Mouse (Mus musculus) layer of hippocampus, postnatal 10 days (tissue): ENCODE results near the gene Ahcyl2. TPM values are rescaled to one million over a fixed set of nuclear protein-coding genes. Genes with fewer than 3 reads are reported as not detected.
"Not testable (repeated sequence)": the region's sequence is repeated elsewhere in the genome, so short reads cannot be mapped to it uniquely, and the experiment has no call there.

Experiments used
- DNase-seq, 2 experiments: peaks; one replicate each; pipeline ENCODE4 v3.0.0; 2021; ENCODE audit warnings: low spot score in 2 of 2
- long read RNA-seq: library from polyadenylated mRNA; stranded (forward); transcript quantifications from one replicate; pipeline ENCODE4 v2.0.0, GENCODE M21; 2023
- total RNA-seq, 2 experiments: library from RNA; stranded (reverse); gene quantifications; 2 replicates each; pipeline ENCODE4 v1.2.3; 2021

The Ahcyl2 gene
- 100 to 1,000 TPM in 1 of 2 experiments, 10 to 100 TPM in 1; 94.4 to 121 TPM for total RNA-seq
- long read RNA-seq, transcript Ahcyl2-222 (1 exons, 2,146 nt), result major isoform, 5 of 14 reads
- long read RNA-seq, partial matches to known transcripts, result 2 of 14 reads
- long read RNA-seq, other reads (novel, unspliced or antisense), result 7 of 14 reads

DNA sequence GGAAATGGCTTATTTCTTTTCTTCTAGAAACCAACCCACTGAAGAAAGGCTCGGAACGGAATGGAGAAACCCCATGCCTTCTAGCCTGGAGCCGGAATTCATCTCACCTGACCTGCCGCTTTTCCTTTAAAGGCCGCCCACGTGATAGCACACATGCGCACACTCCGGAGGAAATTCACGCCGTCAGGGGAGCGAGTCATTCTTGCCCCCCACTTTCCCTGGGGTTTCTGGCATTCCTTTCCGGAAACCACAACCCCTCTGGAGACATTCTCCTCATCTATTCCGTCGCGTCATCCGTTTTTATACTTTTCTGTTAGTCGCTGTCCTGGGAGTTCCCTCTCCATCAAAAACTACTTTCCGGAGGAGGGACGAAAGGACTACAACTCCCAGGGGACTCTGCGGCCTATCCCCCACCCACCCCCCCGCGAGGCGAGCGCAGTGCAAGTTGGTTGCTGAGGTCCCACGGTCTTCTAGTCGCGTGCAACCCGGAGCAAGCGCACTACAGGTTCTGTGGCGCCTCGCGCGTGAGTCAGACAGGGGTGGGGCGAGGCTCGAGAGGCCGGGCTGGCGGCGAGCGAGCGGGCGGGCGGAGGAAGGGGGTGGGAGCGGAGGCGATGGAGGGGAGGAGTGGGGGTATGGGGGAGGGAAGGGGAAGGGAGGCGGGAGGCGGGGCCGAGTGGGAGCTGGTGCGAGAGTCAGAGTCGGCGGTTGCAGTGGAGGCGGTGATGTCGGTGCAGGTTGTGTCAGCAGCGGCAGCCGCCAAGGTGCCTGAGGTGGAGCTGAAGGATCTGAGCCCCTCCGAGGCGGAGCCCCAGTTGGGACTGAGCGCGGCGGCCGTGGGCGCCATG, at the start of gene Ahcyl2:
Gene Ahcyl2, plus strand, starts transcription at position 199 of the 848 bp plus-strand sequence.
- peak; percentile 91 to 94 for DNase-seq

DNA sequence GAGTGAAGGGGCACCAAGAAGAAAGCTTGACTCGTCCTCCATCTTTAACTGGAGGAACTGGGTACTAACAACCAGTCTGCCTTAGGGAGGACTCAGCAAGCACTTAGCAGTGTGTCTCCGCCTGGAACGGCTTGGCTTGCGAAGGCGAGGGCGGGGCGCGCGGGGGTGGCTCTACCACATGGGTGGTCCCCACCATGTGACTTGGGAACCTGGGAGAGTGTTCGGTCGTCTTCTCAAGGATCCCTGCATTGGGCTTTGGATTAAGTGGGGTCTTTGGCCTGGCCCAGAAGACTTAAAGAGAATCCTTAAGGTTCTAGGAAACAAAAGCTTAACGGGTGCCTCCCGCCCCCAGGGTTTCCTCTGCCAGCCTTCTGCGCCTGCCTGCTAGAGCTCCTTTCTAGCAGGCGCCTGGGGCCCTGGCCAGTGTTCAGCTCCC, 48.9 kb upstream of the Ahcyl2 start:
- peak; percentile 65 to 73 for DNase-seq

DNA sequence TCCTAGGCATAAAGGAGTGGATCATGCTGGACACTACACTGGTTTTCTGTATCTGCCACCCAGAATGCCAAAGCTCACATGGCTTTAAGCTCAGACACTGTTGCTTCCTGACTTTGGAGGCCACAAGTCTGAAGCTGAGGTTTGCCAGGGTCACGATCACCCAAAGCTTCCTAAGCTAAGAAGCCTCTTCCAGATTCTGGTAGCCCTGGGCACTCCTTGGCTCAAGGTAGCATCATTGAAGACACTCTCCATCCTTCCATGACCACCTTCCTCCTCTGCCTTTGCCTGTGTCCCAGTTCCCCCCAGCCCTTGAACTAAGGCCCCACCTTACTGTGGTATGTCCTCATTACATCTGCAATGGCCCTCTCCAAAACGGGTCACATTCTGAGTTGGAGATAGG, 45.9 kb upstream of the Ahcyl2 start:
- no peak for DNase-seq

DNA sequence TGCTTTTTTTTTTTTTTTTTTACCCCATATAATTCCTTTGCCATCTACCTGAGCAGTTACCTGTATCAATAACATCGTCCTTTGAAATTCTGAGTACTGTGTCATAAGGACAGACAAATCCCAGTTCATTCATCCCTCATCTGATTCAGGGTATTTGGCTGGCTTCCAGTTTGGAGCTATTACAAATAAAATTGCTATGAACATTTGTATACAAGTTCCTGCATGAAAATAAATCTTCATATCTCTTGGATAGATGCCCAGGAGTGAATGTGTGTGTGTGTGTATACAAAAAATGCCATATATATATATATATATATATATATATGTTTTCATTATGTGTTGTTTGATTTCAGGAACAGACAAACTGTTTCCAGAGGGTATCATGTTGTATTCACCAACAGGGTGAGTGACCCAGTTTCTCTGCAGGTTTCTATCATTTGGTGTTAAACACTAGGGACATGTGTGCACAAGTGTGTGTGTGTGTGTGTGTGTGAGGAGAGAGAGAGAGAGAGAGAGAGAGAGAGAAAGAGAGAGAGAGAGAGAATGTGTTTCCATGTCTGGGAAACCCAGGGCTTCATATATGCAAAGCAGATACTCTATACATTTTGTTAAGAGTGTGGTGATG, 41.1 kb upstream of the Ahcyl2 start:
- DNase-seq, result no peak

DNA sequence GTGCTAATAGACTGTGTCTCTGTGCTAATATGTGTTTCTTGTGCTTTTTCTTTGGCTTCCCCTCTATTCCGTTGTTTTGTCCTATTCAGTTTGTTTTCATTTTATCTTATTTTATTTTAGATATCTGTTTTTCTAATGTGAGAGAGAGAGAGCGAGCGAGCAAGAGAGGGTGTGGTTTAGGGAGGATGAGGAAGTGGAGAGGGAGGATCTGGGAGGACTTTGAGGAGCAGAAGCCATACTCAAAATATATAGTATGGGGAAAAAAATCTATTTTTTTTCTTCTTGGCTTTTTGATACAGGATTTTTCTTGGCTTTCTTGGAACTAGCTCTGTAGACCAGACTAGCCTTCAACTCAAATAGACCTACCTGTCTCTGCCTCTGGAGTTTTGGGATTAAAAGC, 39.8 kb upstream of the Ahcyl2 start:
- DNase-seq, result no peak

DNA sequence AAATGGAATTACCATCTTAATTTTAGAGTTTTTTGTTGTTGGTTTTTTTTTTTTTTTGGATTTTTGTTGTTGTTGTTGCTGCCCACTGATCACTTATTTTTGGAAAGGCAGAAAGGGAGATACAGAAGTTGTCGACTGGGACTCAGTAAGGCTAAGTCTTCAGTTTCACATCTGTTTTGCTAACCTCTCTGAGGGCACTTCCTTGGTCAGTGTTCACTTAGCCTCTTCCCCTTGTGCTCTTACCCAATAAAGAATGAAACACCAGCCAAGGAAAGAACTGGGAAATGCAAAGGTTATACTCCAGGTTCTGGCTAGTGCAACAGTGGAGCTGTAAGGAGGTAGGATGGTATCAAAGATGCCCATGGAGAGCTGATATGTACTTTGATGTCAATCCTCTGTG, 38.3 kb upstream of the Ahcyl2 start:
- DNase-seq, result no peak

DNA sequence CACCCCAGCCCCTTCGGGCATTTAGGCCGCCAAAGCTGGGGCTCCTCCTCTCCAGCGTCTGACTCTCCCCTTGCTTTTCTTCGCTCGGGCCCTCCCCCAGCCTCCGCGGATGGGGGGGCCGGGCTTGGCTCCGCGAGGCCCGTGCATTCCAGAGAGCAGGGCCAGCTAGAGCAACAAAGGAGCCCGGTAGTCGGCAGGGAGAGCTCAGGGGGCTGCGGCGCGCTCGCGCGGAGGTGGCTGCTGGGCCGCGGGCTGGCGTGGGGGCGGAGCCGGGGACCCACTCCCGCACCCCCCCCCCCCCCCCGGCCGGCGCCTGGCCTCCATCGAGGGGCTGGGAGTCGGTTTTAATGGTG, 32.5 kb upstream of the Ahcyl2 start, which contains the start of gene Smo:
Gene Smo, plus strand, starts transcription at position 168 of the 353 bp plus-strand sequence.
- DNase-seq, result peak; percentile 66 to 72

DNA sequence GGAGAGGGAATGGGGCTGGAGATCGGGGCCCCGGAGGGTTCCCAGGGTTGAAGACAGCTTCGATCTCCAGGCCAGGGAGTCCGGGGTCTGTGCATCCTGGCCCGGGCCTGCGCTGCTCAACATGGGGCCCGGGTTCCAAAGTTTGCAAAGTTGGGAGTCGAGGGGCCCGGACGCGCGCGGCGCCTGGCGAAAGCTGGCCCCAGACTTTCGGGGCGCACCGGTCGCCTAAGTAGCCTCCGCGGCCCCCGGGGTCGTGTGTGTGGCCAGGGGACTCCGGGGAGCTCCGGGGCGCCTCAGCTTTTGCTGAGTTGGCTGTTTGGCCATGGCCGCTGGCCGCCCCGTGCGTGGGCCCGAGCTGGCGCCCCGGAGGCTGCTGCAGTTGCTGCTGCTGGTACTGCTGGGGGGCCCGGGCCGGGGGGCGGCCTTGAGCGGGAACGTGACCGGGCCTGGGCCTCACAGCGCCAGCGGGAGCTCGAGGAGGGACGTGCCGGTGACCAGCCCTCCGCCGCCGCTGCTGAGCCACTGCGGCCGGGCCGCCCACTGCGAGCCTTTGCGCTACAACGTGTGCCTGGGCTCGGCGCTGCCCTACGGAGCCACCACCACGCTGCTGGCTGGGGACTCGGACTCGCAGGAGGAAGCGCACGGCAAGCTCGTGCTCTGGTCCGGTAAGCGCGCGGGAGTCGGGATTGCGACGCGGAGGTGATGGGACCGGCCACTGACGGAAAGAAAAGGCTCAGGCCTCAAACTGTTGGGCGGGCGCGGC, 31.9 kb upstream of the Ahcyl2 start:
- DNase-seq, result peak; percentile 36 to 52

DNA sequence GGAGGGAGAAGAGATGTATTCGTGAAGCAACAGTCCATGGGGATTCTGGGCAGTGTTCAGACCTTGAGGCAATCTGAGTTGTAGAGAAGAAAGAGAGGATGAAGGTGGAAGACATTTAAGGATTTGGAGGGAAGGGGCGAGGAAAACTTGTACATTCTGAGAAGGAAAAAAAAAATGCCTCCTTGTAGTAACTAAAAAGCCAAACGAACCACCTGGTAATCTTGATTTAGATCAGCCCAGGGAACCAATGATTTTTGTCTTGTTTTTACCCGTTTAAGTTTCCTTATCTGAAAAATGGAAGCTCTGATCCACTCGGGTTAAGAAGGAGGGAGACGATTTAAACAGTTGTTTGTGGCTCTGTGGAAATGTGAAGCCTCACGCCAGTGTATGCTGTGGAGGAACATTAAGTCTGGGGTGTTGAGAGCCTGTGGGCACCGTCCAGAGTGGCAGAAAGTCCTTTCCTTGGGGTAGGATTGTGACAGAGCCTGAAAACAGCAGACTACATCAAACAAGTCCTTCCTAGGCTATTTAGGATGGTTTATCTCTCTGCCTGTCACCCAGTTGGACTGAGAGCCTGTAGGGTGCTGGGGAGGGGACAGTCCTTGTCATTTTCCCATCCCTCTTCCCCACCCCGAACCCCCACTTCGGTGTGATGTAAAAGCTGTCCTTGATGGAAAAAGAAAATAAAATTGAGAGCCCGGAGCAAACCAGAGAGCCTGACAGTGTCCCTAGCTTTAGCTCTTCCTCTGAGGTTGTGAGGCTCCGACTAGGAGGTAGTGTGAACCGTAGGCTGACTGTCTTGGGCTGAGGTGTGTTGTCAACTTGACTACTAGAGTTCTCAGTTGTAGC, 31.0 kb upstream of the Ahcyl2 start:
- DNase-seq, result no peak

DNA sequence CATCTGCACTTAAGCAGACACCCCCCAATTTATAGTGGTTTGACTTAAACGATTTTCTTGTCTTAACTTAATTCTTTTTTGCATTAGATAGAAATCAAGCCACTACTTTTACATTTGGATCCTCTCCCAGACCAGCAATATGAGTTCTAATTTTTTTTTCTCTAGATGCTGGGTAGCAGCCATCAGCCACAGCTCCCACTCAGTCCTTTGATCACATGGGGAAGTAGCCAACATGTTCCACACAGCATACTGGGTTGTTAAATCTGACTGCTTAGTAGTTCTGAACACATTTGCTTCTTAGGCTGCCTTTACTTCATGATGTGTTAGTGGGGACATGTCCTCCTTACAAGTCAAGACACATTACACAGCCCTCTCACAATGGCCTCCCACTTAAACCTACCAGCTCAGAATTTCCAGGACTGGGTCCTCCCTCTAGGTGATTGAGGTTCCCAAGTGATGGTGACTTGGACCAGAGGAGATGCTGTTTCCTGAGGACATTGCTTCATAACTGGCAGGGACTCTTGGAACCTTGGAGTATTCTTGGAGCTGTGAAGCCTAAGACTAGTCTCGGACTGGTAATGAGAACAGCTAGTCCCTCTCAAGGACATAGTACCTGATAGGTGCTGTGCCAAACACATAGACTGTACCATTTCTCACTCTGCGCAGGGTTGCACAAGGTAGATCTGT, 16.2 kb upstream of the Ahcyl2 start:
- DNase-seq, result no peak

DNA sequence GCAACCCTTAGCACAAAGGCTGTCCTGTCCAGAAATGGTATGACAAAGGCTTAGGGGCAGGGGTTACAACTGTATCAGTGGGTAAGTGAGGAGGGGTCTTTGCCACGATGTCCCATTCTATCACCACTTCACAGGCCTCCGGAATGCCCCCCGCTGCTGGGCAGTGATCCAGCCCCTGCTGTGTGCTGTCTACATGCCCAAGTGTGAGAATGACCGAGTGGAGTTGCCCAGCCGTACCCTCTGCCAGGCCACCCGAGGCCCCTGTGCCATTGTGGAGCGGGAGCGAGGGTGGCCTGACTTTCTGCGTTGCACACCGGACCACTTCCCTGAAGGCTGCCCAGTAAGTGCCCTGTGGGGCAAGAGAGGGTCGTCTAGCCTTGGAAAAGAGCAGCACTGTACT, 14.5 kb upstream of the Ahcyl2 start:
- DNase-seq, result no peak

DNA sequence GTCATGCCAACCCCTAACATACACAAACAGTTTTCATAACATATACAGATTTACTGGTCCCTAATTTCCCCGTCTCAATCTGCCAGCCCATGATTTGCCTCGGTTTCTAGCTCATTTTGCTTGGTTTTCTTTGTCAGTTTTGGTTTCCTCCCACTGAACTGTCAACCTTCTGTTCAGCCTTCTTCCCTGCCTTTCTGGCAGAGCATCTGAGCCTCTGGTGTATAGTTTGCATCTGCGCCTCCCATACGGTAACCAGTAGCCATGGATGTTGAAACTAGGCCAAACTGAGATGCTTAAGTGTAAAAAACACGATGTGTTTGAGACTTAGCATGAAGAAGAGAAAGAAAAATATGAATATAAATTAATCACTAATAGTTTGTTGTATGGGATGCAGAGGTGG, 11.8 kb upstream of the Ahcyl2 start:
- no peak for DNase-seq

DNA sequence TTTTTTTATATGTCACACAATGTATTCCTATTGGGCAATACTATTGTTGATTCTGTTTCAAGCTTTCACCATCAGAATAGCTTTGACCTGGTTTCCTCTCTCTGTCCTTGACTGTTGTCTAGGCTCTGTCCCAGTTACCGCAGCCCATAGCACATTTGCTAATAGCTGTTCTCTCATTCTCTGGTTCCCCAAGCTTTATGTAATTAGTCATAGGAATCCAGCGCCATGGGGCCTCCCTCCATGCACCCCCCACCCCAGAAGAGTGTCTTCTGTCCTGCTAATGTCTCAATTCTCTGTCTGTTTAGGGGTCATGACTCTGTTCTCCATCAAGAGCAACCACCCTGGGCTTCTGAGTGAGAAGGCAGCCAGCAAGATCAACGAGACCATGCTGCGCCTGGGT, 11.3 kb upstream of the Ahcyl2 start:
- DNase-seq, result no peak

DNA sequence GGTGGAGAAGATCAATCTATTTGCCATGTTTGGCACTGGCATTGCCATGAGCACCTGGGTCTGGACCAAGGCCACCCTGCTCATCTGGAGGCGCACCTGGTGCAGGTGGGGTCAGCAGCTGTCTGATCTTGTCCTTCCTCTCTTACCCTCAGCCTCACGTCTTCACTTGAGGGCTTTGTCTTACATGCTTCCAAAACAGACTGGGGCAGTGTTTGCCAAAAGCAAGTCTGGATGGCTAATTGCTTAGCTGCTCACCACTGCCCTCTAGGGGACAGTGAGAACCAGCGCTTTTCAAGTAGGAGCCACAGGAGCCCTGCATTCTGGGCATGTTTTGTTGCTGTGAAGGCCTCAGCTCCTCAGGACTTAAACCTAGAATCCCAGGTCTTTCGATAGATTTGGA, 9.4 kb upstream of the Ahcyl2 start:
- DNase-seq, result peak; percentile 76 to 85

DNA sequence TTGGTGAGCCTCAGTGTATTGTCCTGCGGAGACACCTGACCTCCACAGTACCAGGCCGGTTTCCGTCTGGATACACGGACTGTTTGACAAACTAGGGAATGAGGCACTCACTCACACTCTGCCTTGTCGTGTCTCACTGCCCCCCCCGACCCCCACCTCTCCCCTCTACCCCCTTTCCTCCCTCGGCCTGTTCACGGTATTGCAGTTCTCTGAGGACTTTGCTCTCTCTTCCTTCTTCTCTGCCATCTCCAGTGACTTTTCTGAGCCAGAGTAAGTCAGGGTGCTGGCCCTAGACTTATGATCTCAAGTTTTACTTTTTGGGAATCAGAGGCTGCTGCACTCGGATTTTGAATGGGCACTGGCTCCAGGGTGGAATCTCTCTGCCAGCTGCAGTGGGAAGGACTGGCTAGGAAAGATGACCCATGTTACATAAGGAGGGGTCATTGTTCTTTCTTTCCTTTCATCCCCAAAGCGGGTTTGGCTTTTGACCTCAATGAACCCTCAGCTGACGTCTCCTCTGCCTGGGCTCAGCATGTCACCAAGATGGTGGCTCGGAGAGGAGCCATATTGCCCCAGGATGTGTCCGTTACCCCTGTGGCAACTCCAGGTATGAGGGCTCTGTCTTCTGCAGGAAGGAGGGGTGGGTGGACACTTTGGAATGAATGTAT, 8.7 kb upstream of the Ahcyl2 start:
- DNase-seq, result no peak

DNA sequence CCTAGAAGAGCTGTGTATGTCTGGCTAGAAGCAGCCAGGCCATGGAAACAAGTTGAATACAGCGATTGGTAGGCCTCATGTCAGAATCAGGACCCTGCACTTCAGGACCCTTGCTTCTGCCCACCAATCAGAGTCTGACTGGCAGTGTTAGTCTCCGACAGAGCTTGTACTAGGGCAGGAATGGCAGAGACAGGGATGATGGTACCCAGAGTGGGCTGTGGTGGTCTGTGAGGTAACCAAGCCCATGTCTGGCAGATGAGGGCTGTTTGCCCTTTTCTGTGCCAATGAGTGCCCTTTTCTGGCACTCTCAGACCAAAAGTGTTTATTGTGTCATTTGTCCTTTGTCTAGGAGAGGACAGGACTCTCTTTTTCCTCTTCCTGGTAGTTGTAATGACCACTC, 7.4 kb upstream of the Ahcyl2 start:
- DNase-seq, result not testable (repeated sequence)

DNA sequence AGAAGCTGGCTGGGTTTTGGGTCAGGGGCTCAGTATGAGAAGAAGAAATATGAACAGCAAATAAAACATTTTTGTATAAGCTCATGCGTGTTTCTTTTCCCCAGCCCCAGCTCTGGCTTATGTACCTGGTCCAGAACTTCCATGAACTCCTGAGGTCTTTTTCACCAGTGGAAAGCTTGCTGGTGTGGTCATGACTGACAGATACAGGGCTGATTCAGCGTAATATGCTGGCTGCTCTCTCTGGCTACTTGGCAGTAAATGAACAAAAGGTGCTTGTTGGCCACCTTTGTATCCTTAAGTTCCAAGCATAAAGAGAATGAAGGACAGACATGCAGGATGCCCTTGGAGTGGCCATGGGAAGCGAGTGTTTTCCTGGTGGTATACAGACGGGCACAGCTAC, 6.5 kb upstream of the Ahcyl2 start:
- DNase-seq, result no peak

DNA sequence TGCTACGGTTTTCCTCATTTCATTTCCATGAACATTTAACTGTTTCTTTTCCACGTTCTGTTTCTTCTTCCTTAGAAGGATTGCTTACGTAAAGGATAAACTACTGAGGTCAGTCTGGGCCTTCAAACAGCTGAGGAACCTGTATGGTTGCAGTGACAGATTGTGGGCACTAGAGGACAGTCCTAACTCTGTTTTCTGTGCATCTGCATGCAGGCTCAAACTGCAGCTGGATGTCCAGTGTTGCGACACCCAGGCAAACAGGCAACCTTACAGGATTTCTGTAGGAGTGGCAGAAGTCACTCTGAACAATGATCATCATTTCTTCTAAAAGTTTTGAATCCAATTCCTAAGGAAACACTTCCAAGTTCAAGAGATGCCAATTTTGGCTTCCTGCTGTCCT, 5.3 kb upstream of the Ahcyl2 start:
- DNase-seq, result no peak

DNA sequence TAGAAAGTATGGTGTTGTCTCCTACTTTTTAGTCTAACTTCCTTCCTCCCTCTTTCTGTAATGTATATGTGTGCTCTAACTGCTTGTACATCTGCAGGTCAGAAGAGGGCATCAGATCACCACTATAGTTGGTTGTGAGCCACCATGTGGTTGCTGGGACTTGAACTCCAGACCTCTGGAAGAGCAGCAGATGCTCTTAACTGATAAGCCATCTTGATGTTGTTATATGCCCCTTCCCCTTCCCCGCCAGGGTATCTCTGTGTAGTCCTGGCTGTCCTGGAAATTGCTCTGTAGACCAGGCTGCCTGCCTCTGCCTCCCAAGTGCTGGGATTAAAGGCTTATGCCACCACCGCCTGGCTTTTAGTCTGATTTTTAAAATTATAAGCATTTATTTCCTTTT, 937 bp upstream of the Ahcyl2 start:
- DNase-seq, result no peak
